Mouse (Mus musculus) embryonic facial prominence, embryonic 10.5 days (tissue): ENCODE results near the gene A730061H03Rik. TPM values are rescaled to one million over a fixed set of nuclear protein-coding genes. Genes with fewer than 3 reads are reported as not detected.
A peak's percentile ranks its signal among the peaks of the same experiment; 100 is the strongest.

Experiments used
- DNase-seq: peaks from one replicate; pipeline ENCODE4 v3.0.0-alpha.2; 2017; ENCODE audit warnings: low spot score
- H3K27ac ChIP-seq: fragments of 300-500 bp; sonication (generic); replicated peaks from 2 replicates; pipeline ENCODE4 v1.5.1; 2016; ENCODE audit warnings: mild to moderate bottlenecking
- H3K27me3 ChIP-seq: fragments of 300-500 bp; sonication (generic); replicated peaks from 2 replicates; pipeline ENCODE4 v1.6.1; 2016; ENCODE audit warnings: low read depth, mild to moderate bottlenecking; ENCODE audit not compliant: poor library complexity, severe bottlenecking
- H3K36me3 ChIP-seq: fragments of 300-500 bp; sonication (generic); replicated peaks from 2 replicates; pipeline ENCODE4 v1.6.1; 2016; ENCODE audit warnings: mild to moderate bottlenecking, moderate library complexity
- H3K4me1 ChIP-seq: fragments of 300-500 bp; sonication (generic); 2 replicates; pipeline ENCODE4 v1.6.1; 2016
- H3K4me3 ChIP-seq: fragments of 300-500 bp; sonication (generic); 2 replicates; pipeline ENCODE4 v1.5.1; 2016; ENCODE audit warnings: mild to moderate bottlenecking, moderate library complexity
- H3K9me3 ChIP-seq: fragments of 300-500 bp; sonication (generic); 2 replicates; pipeline ENCODE4 v1.6.1; 2016; ENCODE audit warnings: mild to moderate bottlenecking
- WGBS: fragments of 180-500 bp; shearing (Covaris S2); methylation state at CpG from one replicate; pipeline ENCODE4 v1.1.7; 2016; 5-methylcytosine and 5-hydroxymethylcytosine counted together
- polyA plus RNA-seq: library from polyadenylated mRNA; unstranded; fragments of >200 nt; fragmentation: Nextera tagmentation; extraction: Ambion mirVana; gene quantifications from 2 replicates; pipeline ENCODE4 v1.2.1, GENCODE M21; 2016

A730061H03Rik gene
- polyA plus RNA-seq, 1 experiment from 2014 or later: not detected

- DNase-seq: no peak
- no peaks in the 10 kb centered on the region for H3K36me3 ChIP-seq
- no peak overlapping the region for H3K4me3 ChIP-seq
- WGBS: 80% methylated on average over 2 of the region's 2 CpGs
- H3K27me3 ChIP-seq: peaks cover 48% of the 10 kb centered on the region
- H3K9me3 ChIP-seq: no peaks in the 10 kb centered on the region
- H3K27ac ChIP-seq: no peak overlapping the region
- no peaks in the 10 kb centered on the region for H3K4me1 ChIP-seq
Measured at GRCm38 (mm10) chr14:55526674-55527073, 33.5 kb downstream of the A730061H03Rik start.

- WGBS: 38% methylated on average over 8 of the region's 8 CpGs
- Histone ChIP-seq H3K9me3 (no peaks in the 10 kb centered on the region), H3K27me3 (peaks cover 60% of the 10 kb centered on the region), H3K4me1 (peaks cover 13% of the 10 kb centered on the region), H3K4me3 (no peak within 1 kb of the TSS), H3K36me3 (no peaks in the 10 kb centered on the region), H3K27ac (no peak within 1 kb of the TSS)
- no peak for DNase-seq
Measured at GRCm38 (mm10) chr14:55524785-55525184, 35.4 kb downstream of the A730061H03Rik start, which contains the start of gene Nrl. Gene Nrl, minus strand, starts transcription at chr14:55524981.

DNA sequence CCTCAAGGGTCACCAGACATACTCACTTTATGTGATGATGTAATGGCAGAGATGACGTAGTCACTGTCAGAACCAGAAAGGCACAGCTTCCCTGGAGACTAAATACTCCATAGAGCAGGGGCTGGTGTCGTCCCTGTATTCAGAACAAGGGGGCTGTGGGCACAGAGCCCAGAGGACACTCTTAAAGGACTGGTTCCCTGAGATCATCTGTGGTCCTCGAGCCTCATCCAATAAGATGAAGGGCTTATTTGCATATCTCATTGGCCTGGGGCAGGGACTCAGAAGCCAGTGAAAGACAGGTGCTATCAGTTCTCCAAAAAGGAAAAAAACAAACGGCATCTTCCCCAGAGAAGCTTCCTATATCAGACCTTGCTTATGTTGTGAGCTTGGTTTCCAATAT is 36.1 kb downstream of the A730061H03Rik start:
- 64% methylated on average over 4 of the region's 4 CpGs for WGBS
- Histone ChIP-seq H3K27me3 (peaks cover 60% of the 10 kb centered on the region), H3K36me3 (no peaks in the 10 kb centered on the region), H3K9me3 (no peaks in the 10 kb centered on the region), H3K4me1 (peaks cover 14% of the 10 kb centered on the region), H3K27ac (no peak overlapping the region), H3K4me3 (no peak overlapping the region)
- no peak for DNase-seq

DNA sequence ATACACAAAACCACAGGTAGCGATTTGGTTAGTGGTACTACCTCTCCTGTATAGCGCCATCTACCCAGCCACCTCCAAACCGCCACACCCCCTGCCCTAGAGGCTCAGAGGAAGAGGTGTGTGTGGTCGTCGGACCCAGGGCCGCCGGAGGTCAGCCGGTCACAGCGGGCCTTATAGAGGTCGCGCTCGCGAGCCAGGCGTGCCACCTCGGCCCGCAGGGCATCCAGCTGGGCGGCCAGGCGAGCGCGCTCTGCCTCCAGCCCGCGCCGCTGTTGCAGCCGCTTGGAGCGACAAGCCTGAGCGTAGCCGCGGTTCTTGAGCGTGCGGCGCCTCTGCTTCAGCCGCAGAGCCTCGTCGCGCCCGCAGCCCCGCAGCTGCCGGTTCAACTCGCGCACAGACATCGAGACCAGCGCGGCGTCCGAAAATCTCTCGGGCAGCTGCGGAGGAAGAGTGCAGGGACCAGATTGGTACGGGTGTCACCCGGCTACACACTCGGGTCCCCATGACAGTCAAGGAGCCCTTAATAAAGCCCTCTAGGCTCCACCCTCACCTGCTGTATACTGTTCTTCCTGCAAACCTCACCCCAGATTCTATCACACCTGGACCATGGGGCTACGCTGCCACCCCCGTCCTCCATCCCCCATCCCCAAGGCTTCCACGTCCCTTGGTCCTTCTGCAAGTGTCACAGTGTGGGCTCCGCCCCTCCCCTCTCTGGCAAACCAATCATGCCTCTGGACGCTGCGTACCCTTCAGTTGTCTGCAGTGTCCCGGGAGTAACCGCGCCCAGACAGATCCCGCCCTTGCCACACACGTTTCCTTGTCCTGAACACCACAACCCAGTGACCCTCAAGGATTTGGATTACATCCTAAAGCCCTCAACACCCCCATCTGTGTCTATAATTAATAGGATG is 39.5 kb downstream of the A730061H03Rik start:
- H3K27me3 ChIP-seq: peaks cover 86% of the 10 kb centered on the region
- H3K4me3 ChIP-seq: peak overlapping the region; percentile 65
- peaks cover 17% of the 10 kb centered on the region for H3K4me1 ChIP-seq
- H3K27ac ChIP-seq: 0 out of 2 replicates have a peak overlapping the region, but pooled peaks have one; percentile 3
- DNase-seq: peak; percentile 59
- under 1% methylated on average over 61 of the region's 61 CpGs for whole genome bisulfite sequencing
- H3K9me3 ChIP-seq: no peaks in the 10 kb centered on the region
- H3K36me3 ChIP-seq: no peaks in the 10 kb centered on the region

GRCm38 (mm10) chr14:55519604-55520003 is 40.6 kb downstream of the A730061H03Rik start:
- Histone ChIP-seq H3K4me3 (no peak overlapping the region), H3K27me3 (peaks cover 85% of the 10 kb centered on the region), H3K36me3 (no peaks in the 10 kb centered on the region), H3K4me1 (peaks cover 17% of the 10 kb centered on the region), H3K27ac (no peak overlapping the region), H3K9me3 (no peaks in the 10 kb centered on the region)
- DNase-seq: no peak
- WGBS: 64% methylated on average over 4 of the region's 4 CpGs

- Histone ChIP-seq H3K9me3 (no peaks in the 10 kb centered on the region), H3K4me1 (peaks cover 17% of the 10 kb centered on the region), H3K27me3 (peaks cover 78% of the 10 kb centered on the region), H3K36me3 (no peaks in the 10 kb centered on the region), H3K4me3 (no peak overlapping the region), H3K27ac (no peak overlapping the region)
- 54% methylated on average over 2 of the region's 2 CpGs for WGBS
- DNase-seq: peak; percentile 47
Measured at GRCm38 (mm10) chr14:55518897-55519296, 41.3 kb downstream of the A730061H03Rik start.

DNA sequence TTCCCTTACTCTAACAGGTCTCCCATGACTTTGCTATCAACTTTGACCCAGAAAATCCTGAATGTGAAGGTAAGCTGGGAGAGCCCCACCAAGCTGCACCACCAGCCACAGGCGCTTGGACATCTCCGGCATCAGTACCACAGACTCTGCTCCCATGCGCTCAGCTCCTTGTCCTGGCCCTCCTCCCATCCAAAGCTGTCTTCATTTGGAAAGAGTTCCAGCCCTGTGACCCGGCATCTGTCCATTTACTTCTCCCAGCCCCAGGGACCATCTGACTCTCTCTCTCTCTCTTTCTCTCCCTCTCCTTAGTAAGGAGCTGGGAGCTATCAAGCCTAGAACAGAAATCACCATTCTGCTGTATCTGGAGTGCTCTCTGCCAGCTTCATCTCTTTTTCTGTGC is 44.4 kb downstream of the A730061H03Rik start:
- peaks cover 18% of the 10 kb centered on the region for H3K4me1 ChIP-seq
- H3K27me3 ChIP-seq: peaks cover 72% of the 10 kb centered on the region
- no peaks in the 10 kb centered on the region for H3K9me3 ChIP-seq
- 90% methylated on average over 4 of the region's 4 CpGs for WGBS
- H3K4me3 ChIP-seq: no peak overlapping the region
- H3K27ac ChIP-seq: no peak overlapping the region; the same call in 1 of the 2 replicates
- H3K36me3 ChIP-seq: no peaks in the 10 kb centered on the region
- no peak for DNase-seq

DNA sequence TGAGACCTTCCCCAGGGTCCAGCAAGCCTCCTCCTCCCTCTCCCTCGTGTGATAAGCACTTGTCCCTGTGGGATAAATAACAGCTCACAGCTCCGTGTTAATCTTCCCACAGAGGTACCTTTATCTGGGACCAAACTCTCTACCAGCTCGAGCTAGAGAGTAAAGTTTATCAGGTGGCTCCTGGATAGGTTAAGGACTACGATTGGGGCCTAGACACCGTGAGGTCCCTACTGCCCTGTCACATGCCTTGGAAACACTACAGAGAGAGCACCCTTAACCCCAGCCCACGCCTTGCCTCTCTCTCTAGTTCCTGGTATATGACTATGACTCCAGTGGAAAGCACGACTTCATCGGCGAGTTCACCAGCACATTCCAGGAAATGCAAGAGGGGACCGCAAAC is 46.3 kb downstream of the A730061H03Rik start:
- Histone ChIP-seq H3K27ac (no peak overlapping the region), H3K4me1 (peaks cover 12% of the 10 kb centered on the region), H3K4me3 (no peak overlapping the region), H3K9me3 (no peaks in the 10 kb centered on the region), H3K36me3 (no peaks in the 10 kb centered on the region), H3K27me3 (peaks cover 61% of the 10 kb centered on the region)
- 74% methylated on average over 10 of the region's 10 CpGs for WGBS
- DNase-seq: no peak

GRCm38 (mm10) chr14:55511037-55511436 is 49.2 kb downstream of the A730061H03Rik start:
- no peak for DNase-seq
- Histone ChIP-seq H3K36me3 (no peaks in the 10 kb centered on the region), H3K9me3 (no peaks in the 10 kb centered on the region), H3K4me1 (peaks cover 11% of the 10 kb centered on the region), H3K27ac (no peak overlapping the region), H3K27me3 (peaks cover 38% of the 10 kb centered on the region), H3K4me3 (no peak overlapping the region)
- 68% methylated on average over 7 of the region's 7 CpGs for WGBS

DNA sequence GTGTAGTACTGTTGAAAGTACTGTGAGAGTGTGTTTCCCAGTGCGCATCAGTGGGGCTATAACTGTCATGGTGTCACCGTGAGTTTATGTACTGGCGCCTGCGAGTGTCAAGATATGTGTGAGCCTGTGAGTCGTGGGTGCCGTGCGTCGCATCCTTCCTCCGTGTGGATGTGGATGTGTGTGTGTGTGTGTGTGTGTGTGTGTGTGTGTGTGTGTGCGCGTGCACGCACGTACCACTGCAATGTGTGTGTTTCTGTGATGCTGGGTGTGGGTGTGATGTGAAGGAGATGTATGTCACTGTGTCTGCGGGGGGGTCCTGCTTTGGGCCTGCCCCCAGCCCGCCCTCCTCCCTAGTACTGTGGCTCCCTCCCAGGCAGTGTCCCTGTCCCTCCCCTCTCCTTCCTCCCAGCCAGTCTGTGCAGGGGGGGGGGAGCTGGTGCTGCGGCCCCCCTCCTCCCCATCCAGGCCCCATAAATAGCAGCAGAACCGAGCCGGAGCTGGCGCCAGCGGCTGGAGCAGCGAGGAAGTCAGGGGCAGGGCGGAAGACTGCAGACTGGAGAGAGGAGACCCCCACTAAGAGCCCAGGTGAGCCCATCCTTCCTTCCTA is 50.0 kb downstream of the A730061H03Rik start, which contains the start of gene Cpne6:
Cpne6 (plus strand) TSS at position 321 of the 607 bp plus-strand sequence.
- 75% methylated on average over 22 of the region's 22 CpGs for WGBS
- peaks cover 31% of the 10 kb centered on the region for H3K27me3 ChIP-seq
- H3K36me3 ChIP-seq: no peaks in the 10 kb centered on the region
- no peak within 1 kb of the TSS for H3K27ac ChIP-seq
- H3K4me3 ChIP-seq: no peak within 1 kb of the TSS
- peaks cover 11% of the 10 kb centered on the region for H3K4me1 ChIP-seq
- no peak for DNase-seq
- H3K9me3 ChIP-seq: no peaks in the 10 kb centered on the region
